Mouse (Mus musculus): ENCODE results near the gene Stam. TPM values are rescaled to one million over a fixed set of nuclear protein-coding genes. Genes with fewer than 3 reads are reported as not detected.
"Not testable (repeated sequence)": the region's sequence is repeated elsewhere in the genome, so short reads cannot be mapped to it uniquely, and the experiment has no call there.

The Stam gene
- total RNA-seq (2022), result 10 to 100 TPM; 17.7 to 21.8 (median 19.9) TPM

- DNase-seq (ENCODE audit: low spot score in 2 of 2), result peak; percentile 83 to 89
These were observed at the start of gene Stam for GRCm38 (mm10) chr2:14073362-14074220. Stam (plus strand) TSS chr2:14074098.

DNA sequence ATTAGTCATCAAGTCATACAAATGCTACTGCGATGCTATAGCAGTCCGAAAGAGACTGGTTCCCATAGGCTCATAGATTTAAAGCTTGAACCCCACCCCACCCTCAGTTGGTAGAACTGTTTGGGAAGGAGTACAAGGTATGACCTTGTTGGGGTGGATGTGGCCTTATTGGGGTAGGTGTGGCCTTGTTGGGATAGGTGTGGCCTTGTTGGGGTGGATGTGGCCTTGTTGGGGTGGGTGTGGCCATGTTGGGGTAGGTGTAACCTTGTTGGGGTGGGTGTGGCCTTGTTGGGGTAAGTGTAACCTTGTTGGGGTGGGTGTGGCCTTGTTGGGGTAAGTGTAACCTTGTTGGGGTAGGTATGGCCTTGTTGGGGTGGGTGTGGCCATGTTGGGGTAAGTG, 32.6 kb upstream of the Stam start:
- DNase-seq (ENCODE audit: low spot score in 2 of 2), result no peak

DNA sequence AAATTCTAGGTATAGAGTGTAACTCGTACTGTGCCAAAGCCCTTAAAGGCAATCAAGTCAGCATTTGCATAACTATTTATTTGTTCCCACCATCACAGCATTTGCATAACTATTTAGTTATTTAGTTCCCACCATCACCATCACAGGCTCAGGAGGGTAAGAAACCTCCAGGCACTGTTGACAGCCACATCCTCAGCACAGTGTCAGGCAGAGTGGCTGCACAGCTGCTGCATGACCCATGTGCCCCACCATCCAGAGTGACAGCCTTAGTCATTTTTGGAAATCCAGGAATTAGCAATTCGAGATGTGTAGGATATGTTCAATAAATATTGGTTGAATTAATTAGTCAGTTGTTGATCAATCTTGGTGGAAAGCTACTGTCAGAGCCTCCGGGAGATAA, 30.9 kb upstream of the Stam start:
- no peak for DNase-seq (ENCODE audit: low spot score in 2 of 2)

- DNase-seq (ENCODE audit: low spot score in 2 of 2), result no peak
These were observed 30.2 kb upstream of the Stam start for GRCm38 (mm10) chr2:14043577-14044170.

GRCm38 (mm10) chr2:14048381-14048780, 25.5 kb upstream of the Stam start:
- peak; percentile 44 to 45 for DNase-seq (ENCODE audit: low spot score in 2 of 2)

- DNase-seq (ENCODE audit: low spot score in 2 of 2), result no peak
These were observed 25.1 kb upstream of the Stam start for GRCm38 (mm10) chr2:14048808-14049207.

- DNase-seq (ENCODE audit: low spot score in 2 of 2), result no peak
These were observed 20.3 kb upstream of the Stam start for GRCm38 (mm10) chr2:14053618-14054017.

DNA sequence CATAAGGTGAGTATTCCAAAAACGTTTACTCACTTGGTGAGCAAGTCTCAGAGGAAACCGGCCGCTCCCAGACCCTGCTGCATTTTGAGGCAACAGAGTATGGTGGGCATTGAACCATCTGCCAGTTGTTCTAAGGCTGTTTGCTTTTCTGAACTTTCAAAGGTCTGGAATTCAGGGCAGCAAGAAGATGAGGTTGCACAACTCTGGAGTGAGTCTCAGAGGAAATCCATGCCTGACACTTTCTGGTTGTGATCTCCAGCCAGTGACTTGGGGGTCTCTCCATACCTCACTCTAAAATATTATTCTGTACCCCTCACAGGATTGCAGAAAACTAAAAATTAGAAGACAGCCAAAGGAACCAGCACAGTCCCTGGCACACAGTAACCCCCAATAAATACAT, 19.7 kb upstream of the Stam start:
- no peak for DNase-seq (ENCODE audit: low spot score in 2 of 2)

- no peak for DNase-seq (ENCODE audit: low spot score in 2 of 2)
These were observed 19.2 kb upstream of the Stam start for GRCm38 (mm10) chr2:14054716-14055115.

DNA sequence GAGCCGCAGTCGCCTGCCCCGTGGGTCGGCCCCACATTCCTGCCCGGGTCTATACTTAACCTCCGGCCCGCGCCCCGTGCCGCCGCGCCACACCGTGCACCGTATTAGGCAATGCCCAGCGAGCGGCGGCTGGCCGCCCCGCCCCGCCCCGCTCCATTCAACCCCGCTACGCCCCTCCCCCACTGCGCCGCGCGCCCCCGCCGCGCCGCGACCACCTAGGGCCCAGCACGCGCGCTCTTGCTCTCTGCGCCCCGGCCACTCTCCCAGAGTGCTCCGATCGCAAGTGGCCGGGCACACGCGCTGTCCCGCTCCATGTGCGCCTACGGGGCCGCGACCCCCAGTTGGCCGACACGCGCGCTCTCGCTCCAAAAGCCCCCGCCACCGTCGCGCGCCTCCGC, 18.7 kb upstream of the Stam start:
- DNase-seq (ENCODE audit: low spot score in 2 of 2), result peak; percentile 60 to 73

GRCm38 (mm10) chr2:14055566-14056331, 18.1 kb upstream of the Stam start, which contains the start of gene Hacd1:
Hacd1 (minus strand) TSS chr2:14056135.
- DNase-seq (ENCODE audit: low spot score in 2 of 2), result peak; percentile 65 to 79

DNA sequence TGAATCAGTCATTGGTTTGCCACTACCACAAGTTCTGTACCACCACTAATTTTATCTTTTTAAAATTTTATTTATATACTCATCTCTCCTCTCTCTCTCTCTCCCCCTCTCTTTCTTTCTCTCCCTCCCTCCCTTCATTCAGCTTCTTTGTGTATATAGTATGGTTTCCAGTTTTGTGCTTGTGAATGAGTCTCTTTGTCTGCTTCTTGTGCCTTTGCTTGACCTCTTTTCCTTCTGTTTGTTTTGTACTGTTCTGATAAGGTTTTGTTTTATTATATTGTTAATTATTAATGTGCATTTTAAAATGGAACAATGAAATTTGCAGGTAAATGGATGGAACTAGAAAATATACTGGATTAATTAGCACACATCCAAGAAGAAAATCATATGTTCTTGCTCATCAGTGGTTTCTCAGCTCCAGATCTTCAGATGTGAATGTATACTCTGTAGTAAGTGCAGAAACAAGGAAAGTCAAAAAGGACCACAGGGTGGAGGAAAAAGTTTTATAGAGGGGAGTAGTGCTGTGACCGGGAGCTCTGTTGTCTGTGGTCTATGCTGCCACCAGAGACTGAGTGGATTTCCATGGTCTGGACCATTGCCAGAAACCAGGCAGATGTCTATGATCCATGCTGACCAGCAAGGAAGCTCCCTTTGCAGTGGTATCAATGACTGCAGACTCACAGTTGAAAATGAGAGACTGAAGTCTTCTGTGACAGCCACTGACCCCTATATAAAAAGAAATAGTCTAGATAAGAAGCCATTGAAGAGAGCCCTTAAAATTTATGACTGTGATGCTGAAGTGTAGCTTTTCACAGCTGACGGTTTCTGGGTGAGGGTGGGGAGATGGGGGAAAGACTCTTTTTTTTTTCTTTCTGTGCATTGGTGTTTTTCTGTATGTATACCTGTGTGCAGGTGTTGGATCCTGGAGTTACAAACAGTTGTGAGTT, 7.9 kb upstream of the Stam start:
- DNase-seq (ENCODE audit: low spot score in 2 of 2), result no peak

GRCm38 (mm10) chr2:14069027-14069426, 4.9 kb upstream of the Stam start:
- DNase-seq (ENCODE audit: low spot score in 2 of 2), result no peak

GRCm38 (mm10) chr2:14070466-14070865, 3.4 kb upstream of the Stam start:
- DNase-seq (ENCODE audit: low spot score in 2 of 2), result no peak

DNA sequence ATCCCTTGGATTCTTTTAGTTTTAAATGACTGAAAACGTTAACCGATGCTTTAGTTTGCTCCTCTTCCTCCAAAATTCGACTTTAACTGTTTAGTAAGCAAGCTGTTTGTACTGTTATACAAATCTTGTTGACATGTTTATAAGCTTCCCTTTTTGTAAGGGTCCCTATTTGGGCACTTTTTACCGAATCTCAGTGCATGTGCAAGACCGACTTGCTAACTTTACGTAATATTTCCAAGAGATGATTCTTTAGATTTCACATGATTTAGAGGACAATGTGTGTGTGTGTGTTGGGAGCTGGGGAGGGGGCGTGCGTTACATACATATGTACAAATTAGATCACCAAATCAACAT, 913 bp upstream of the Stam start:
- DNase-seq (ENCODE audit: low spot score in 2 of 2), result no peak

DNA sequence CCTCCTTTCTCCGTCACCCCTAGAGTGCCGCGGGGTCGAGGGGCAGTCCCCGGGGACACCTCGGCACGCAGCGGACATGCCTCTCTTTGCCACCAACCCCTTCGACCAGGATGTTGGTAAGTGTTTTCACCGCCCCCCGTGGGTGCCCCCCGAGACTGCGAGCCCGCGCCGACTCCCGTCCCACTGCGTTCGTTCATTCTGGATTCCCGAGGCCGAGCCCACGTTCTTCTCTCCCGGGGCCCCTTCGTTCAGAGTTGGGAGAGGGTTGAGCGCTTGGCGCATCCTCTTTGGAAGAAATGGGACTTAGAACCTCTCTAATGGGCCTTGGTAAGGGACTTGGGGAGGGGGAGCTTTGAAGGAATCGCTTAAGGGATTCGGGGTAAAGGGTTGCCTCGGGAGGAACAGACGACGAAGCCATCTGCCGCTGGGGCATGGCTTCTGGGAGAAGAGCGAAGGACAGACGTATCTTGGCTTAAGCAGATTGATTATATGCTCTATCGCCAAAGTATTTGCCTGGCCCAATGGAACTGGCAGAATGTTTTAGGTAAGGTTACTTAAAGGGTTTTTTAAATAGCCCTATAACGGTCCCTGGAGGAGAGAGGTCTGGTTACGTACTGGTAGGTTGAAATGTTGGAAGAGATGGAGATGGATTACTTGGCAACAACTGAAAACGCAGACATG, 463 bp downstream of the Stam start:
- DNase-seq (ENCODE audit: low spot score in 2 of 2), result no peak

GRCm38 (mm10) chr2:14078527-14078926, 4.6 kb downstream of the Stam start:
- not testable (repeated sequence) for DNase-seq (ENCODE audit: low spot score in 2 of 2)

DNA sequence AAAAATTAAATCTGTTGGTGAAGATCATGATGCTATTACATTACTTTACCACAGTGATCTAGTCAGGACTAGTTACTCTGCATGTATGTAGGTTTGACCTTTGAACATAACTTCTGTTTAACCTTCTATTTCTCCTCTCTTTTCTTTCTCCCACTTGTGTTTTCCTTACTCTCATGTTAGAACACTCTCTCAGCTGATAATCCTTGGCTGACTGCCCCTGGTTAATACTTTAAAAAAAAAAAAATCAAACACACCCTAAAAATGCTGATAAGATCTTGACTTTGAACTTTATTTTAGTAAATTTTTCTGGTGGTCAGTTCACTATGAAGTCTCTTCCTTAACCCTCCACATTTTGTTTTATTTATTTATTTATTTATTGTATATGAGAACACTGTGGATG, 26.6 kb downstream of the Stam start:
- no peak for DNase-seq (ENCODE audit: low spot score in 2 of 2)

GRCm38 (mm10) chr2:14102603-14103002, 28.7 kb downstream of the Stam start:
- DNase-seq (ENCODE audit: low spot score in 2 of 2), result no peak

GRCm38 (mm10) chr2:14103924-14104323, 30.0 kb downstream of the Stam start:
- DNase-seq (ENCODE audit: low spot score in 2 of 2), result no peak

Measured in gastrocnemius, adult 8-10 months (tissue).